Mouse (Mus musculus) retina, postnatal 7 days (tissue): ENCODE results near the gene Pdzk1ip1.

Source experiments
- DNase-seq: peaks from one replicate; pipeline ENCODE4 v3.0.0-alpha.2; 2012; ENCODE audit warnings: low read depth, low spot score

Pdzk1ip1 gene

GRCm38 (mm10) chr4:115075204-115075915 is 13.1 kb upstream of the Pdzk1ip1 start:
- no peak for DNase-seq

- no peak for DNase-seq
Measured at GRCm38 (mm10) chr4:115078892-115079820, 9.4 kb upstream of the Pdzk1ip1 start.

- DNase-seq, result no peak
Measured at GRCm38 (mm10) chr4:115079821-115080349, 8.6 kb upstream of the Pdzk1ip1 start.

- no peak for DNase-seq
Measured at GRCm38 (mm10) chr4:115083031-115083430, 5.5 kb upstream of the Pdzk1ip1 start.

DNA sequence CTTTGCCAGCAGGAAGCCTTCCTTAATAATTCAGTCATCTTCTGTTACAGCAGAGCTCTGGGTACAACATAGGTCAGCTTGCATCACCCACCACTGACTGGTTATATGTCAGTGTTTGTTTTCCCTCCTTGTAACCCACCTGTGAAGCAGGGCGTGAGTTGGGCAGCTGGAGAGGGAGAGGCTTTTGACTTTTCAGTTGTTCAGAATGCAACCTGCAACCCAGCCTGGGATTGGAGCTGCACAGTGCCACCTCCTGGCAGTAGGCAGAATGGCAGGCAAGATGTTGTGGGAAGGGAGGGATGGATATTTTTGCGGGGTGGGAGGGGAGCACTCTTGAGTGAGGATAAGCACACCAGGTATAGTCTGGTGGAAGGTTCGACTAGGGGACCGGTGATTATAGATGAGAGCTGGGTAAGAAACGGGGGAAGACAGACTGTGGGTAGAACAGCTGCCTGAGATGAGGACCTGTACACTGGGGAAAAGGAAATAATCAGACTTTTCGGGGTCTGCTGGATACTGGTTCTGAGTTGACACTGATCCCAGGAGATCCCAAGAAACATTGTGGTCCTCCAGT is 2.9 kb upstream of the Pdzk1ip1 start:
- peak; percentile 41 for DNase-seq

DNA sequence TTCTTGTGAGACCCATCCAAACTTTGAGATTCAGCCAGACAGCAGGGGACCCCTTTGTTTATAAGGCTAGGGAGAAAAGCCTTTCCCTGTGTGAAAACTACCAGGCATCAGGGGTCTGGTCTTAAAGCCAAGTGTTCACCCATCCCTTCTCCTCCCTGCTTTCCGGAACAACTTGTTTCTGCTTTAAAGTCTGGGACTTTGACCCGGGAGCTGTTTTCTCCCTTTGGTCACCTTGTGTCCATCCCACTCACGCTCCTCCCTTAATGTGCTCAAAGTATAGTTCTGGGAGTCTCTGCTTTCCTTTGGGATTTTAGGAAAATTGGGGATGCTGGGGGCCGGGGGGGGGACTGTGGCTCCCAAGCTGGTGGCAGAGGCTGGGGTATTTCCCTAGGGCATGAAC is 2.3 kb upstream of the Pdzk1ip1 start:
- DNase-seq, result no peak

- no peak for DNase-seq
Measured at GRCm38 (mm10) chr4:115086763-115087415, 1.6 kb upstream of the Pdzk1ip1 start.

DNA sequence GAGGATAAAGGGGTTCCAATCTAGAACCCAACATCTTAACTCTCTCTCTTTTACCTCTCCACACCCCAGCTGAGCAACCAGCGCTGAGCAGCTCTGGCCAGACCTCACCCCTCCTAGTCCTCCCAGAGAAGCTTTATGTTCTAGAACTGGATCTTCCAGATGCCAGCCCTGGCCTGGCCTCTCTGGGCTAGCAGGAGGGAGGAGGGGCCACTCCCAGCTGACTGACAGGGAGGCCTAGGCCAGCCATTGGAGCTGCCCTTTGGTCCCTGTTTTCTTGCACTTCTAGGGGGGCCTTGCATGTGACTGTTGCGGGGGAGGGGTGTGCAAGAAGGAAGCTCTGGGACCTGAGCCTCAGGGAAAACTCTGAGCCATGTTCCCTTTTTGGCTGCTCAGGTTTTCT is 2.1 kb downstream of the Pdzk1ip1 start:
- no peak for DNase-seq

GRCm38 (mm10) chr4:115091806-115092205 is 3.3 kb downstream of the Pdzk1ip1 start:
- DNase-seq, result no peak

GRCm38 (mm10) chr4:115093331-115093864 is 4.9 kb downstream of the Pdzk1ip1 start:
- DNase-seq, result no peak

DNA sequence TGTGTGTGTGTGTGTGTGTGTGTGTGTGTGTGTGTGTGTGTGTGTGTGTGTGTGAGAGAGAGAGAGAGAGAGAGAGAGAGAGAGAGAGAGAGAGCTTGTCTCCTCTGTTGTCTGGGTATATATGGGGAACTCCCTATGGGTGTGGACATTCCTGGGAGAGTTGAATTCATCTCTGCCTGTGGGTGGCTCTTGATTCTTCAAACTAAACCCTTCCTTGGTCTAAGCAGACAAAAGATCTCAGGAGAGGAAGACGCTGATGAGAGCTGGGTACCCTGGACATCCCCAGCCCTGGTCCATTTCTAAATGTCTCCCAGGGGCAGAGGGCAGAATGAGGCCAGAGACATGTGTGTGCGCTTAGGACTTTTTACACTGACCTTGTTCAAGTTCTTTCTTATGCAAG is 5.5 kb downstream of the Pdzk1ip1 start:
- no peak for DNase-seq

- no peak for DNase-seq
Measured at GRCm38 (mm10) chr4:115095671-115096434, 7.3 kb downstream of the Pdzk1ip1 start.

DNA sequence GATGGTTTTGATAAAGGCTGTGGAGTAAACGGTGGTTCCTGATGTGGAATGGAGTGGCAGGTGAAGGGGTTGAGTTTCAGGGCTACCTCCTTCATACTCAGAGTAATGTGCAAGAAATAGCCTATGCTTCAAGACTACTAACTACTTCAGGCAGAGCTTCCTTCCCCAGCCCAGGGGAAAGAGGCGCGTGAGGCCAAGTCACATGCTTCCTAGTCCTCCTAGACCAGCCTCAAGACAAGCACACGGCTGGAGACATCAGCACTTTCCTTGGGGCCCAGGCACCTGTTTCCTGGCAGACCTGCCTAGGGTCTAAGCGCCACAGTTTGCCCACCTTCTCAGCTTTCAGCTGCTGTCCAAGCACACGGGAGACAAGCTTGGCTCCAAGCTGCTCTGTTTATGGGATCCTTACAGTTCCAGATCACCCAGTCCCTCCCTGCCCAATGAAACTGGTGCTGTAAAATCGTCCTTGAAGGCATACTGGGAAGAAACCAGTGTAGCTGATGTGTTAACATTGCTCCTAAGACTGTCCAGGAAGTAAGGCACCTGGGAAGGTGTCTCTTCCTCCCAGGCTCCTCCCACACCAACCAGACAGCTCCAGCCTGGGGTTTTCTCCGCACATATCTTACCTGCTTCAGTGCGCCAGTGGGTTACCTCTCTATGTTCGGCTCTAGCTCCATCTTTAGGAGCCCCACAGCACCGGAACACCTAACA is 8.1 kb downstream of the Pdzk1ip1 start:
- DNase-seq, result no peak

DNA sequence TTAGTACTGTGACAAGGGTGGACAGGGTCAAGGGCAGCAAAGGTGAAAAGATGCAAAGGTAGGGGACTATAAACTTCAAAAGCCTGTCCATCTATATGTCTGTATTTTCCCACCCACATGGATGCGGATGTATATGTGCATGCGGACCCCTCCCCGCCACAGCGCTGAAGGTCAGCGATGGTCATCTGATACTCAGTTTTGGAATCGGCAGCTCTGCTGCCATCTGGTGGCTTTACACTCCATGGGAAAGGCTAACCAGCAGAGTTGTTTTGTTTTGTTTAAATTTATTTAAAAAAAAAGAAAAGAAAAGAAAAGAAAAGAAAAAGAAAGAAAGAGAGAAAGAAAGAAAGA is 8.6 kb downstream of the Pdzk1ip1 start:
- DNase-seq, result no peak

DNA sequence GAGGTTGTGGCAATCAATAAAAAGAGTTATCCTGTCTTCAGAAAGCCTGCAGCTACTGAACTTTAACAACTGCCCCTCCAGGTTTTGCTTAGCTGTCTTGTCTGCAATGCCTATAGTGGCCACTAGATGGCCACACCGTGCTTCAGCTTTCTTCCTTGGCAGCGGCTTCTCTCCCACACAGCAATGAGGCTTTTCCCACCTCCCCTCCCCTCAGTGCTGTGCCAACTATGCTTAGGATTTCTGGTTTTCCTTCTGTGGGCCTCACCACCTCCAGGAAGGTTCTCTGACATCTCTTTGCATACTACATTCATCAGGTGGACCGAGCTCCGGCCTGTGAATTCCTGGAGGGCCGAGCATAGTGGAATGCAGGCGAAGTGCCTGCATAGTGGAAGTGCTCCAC is 13.2 kb downstream of the Pdzk1ip1 start:
- peak; percentile 61 for DNase-seq

DNA sequence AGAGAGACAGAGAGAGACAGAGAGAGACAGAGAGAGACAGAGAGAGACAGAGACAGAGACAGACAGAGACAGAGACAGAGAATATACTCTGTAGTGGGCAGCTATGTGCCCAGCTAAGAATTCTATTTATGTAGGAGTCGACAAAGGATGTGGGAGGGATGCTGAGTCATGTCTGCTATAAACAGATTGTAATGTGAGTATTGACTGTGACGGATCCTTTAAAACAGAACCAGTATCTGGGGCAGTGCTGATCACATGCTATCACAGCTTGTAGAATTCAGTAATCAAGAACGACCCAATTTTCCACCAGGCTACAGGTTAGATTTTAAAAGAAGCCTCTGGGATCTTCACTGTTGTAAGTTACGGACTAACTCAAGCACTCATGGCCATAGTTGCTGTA is 15.0 kb downstream of the Pdzk1ip1 start:
- no peak for DNase-seq

DNA sequence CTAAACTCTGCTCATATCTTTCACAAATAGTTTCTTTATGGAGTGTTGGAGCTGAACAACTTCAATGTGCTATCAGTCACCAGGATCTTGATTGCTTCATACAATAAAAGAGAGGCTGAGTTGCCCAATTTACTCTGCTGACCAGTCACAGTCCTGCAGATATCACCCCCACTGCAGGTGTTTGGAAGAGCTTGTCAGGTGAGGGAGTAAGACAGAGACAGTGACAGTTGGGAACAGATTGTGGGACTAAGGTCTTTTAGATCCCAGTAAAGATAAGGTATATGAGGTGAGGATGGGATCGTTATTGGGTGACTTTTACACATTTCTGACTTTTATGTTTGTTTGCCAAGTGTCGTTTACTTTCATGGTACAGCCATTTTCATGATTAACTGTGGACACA is 22.7 kb downstream of the Pdzk1ip1 start:
- DNase-seq, result no peak

DNA sequence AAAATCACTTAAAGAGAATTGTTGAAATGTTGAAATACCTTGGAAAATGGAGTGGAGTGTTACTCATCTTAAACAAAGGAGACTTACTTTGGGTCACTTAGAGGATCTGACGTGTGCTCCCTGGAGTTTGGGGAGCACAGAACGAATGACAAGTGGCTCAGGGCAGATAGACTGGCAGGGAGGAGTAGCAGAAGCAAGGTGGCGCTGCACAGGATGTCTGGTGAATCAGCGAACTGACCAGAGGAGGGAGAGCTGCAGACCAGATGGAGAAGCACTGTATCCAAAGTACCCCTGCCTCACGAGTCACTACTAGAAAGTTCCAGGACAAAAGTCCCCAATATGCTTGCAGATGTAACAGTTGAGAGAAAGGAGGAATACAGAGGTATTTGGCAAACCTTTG is 24.8 kb downstream of the Pdzk1ip1 start:
- no peak for DNase-seq

GRCm38 (mm10) chr4:115119642-115120041 is 31.1 kb downstream of the Pdzk1ip1 start:
- DNase-seq, result no peak

DNA sequence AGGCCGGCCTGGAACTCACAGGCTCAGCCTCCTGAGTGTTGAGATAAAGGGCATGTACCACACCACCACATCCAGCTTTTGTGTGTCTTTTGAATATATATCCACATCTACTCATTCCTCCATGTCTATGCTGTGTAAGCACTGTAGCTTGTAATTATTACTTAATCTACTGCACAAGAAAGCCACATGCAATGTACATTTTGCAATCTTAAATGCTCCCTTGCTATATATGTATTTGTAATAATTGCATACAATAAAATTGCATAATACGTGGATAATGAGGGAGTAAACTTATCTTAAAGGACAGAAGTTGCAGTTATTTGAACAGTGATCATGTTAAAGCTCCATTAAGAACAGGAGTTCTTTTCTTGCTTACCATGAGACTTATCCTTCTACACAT is 32.7 kb downstream of the Pdzk1ip1 start:
- no peak for DNase-seq
